10 mouse cellular contexts compared by ENCODE assay signal in the genomic region with DNA sequence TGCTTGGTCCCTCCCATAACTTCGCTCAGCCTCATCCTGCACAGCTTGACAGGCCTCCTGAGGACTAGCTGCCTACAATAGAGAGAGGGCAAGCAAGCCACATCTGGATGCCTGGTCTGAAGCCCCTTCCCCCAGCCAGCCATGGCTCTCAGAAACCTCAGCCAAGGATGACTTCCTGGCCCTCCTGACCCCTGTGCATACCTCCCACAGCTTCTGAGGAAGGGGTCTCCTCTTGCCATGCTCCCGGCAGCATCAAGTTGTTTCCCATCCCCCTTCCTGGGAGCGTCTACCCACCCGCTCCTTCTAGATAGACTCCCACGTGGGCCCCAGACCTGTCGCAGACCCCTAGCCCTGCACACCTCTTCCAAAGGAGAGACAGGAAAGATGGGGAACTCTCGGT. TPM values are rescaled to one million over a fixed set of nuclear protein-coding genes. Genes with fewer than 3 reads are reported as not detected.
A peak's percentile ranks its signal among the peaks of the same experiment; 100 is the strongest.
DNase-seq lines count a peak whose midpoint lies in the region; ATAC-seq and TF ChIP-seq lines count a peak whose summit lies in the region.
"Had no signal": no experiment of that assay in that cellular context is flagged by ENCODE, and none has a peak within 500 bp of the region (broad histone marks: within the 10 kb centered on the region; RNA-seq: fewer than 3 reads in every experiment).

No protein-coding gene starts in this region.

- no peak for TF ChIP-seq POLR2A in lung, adult 2 months (IDR thresholded peaks at IDR 0.05; ENCODE audit: borderline replicate concordance, extremely low read depth, low read depth, low read length)
- no peak for TF ChIP-seq POLR2A in small intestine, adult 2 months (IDR thresholded peaks at IDR 0.05; ENCODE audit: low read depth, low read length)

- peak overlapping the region; percentile 38 for H3K4me3 ChIP-seq in heart, embryonic 10.5 days
- peak overlapping the region; percentile 9; the same call in 1 of the 2 replicates for H3K4me3 ChIP-seq in lung, postnatal 0 days (ENCODE audit: low read depth, low read length)
- no peak overlapping the region for H3K4me3 ChIP-seq in lung, adult 2 months (replicated peaks; ENCODE audit: extremely low read depth, low read depth, low read length)
- peak overlapping the region; percentile 38 for H3K4me3 ChIP-seq in intestine, embryonic 16.5 days (ENCODE audit: low read length)
- H3K4me3 ChIP-seq in small intestine, adult 2 months (ENCODE audit: low read depth, low read length): peak overlapping the region; percentile 40; the same call in 1 of the 2 replicates

- TF ChIP-seq CTCF in lung, postnatal 0 days (IDR thresholded peaks at IDR 0.05): no peak
- TF ChIP-seq CTCF in lung, adult 2 months (IDR thresholded peaks at IDR 0.05; ENCODE audit: insufficient read depth, low read length): no peak
- TF ChIP-seq CTCF in small intestine, adult 2 months (IDR thresholded peaks at IDR 0.05; ENCODE audit: extremely low read depth, insufficient read length, insufficient replicate concordance, low read depth, low read length): no peak

- peaks cover 51% of the 10 kb centered on the region for H3K27me3 ChIP-seq in heart, embryonic 10.5 days (ENCODE audit: insufficient read depth, poor library complexity, severe bottlenecking)
- no peaks in the 10 kb centered on the region for H3K27me3 ChIP-seq in lung, postnatal 0 days (replicated peaks; ENCODE audit: insufficient read depth, low read length)
- H3K27me3 ChIP-seq in intestine, embryonic 16.5 days (replicated peaks; ENCODE audit: control insufficient read depth, insufficient read depth, low read length): peaks cover 2% of the 10 kb centered on the region; the same call in 1 of the 2 replicates
- no peaks in the 10 kb centered on the region for H3K27me3 ChIP-seq in small intestine, adult 2 months (ENCODE audit: control insufficient read depth, insufficient read depth, low read length)

- no peaks in the 10 kb centered on the region for H3K9me3 ChIP-seq in heart, embryonic 10.5 days
- no peaks in the 10 kb centered on the region for H3K9me3 ChIP-seq in lung, postnatal 0 days (ENCODE audit: low read length)
- no peaks in the 10 kb centered on the region for H3K9me3 ChIP-seq in intestine, embryonic 16.5 days (ENCODE audit: control insufficient read depth, low read length)

- intact Hi-C loops in heart, postnatal 36 days (cut with DNase I): no loop called here

- no peak overlapping the region for H3K9ac ChIP-seq in lung, postnatal 0 days (replicated peaks; ENCODE audit: low read depth)
- peak overlapping the region; percentile 52 for H3K9ac ChIP-seq in intestine, embryonic 16.5 days (ENCODE audit: low read depth, low read length)

- no peak for TF ChIP-seq EP300 in lung, postnatal 0 days (IDR thresholded peaks at IDR 0.05)

- WGBS in heart, embryonic 10.5 days: 37% methylated on average over 7 of the region's 7 CpGs
- WGBS in lung, postnatal 0 days: 34% methylated on average over 7 of the region's 7 CpGs
- 75% methylated on average over 7 of the region's 7 CpGs for WGBS in lung, adult 2 months
- 40% methylated on average over 7 of the region's 7 CpGs for WGBS in intestine, embryonic 16.5 days
- 78% methylated on average over 7 of the region's 7 CpGs for WGBS in small intestine, adult 2 months

- H3K4me1 ChIP-seq in heart, embryonic 10.5 days: peaks cover 53% of the 10 kb centered on the region
- peaks cover 11% of the 10 kb centered on the region for H3K4me1 ChIP-seq in lung, postnatal 0 days (ENCODE audit: insufficient read depth, low read depth, low read length)
- H3K4me1 ChIP-seq in lung, adult 2 months (ENCODE audit: control insufficient read depth, insufficient read depth, low read length): peaks cover 9% of the 10 kb centered on the region
- peaks cover 21% of the 10 kb centered on the region for H3K4me1 ChIP-seq in intestine, embryonic 16.5 days (ENCODE audit: control insufficient read depth, insufficient read depth, low read length)
- no peaks in the 10 kb centered on the region for H3K4me1 ChIP-seq in small intestine, adult 2 months (ENCODE audit: control insufficient read depth, insufficient read depth, insufficient read length, low read length)

- no peak for DNase-seq in heart, embryonic 10.5 days (ENCODE audit: low spot score)
- no peak for DNase-seq in heart, postnatal 36 days
- DNase-seq in lung, postnatal 0 days (ENCODE audit: low spot score): no peak
- DNase-seq in lung, adult 2 months: no peak
- no peak for DNase-seq in urinary bladder, postnatal 10 days (ENCODE audit: low spot score)
- no peak for DNase-seq in c-Kit-positive CD71-positive TER-119-positive erythroid progenitor cells, embryonic 14.5 days (ENCODE audit: low spot score)
- DNase-seq: kidney, adult 8-10 months; lung, postnatal 10 days had no signal

- no peak for ATAC-seq in lung, postnatal 0 days
- no peak for ATAC-seq in intestine, embryonic 16.5 days

- H3K27ac ChIP-seq in heart, embryonic 10.5 days: peak overlapping the region; percentile 81
- no peak overlapping the region for H3K27ac ChIP-seq in lung, postnatal 0 days (ENCODE audit: low read length)
- no peak overlapping the region; the same call in 1 of the 2 replicates for H3K27ac ChIP-seq in intestine, embryonic 16.5 days (ENCODE audit: low read length)
- no peak overlapping the region for H3K27ac ChIP-seq in small intestine, adult 2 months (ENCODE audit: insufficient read depth, low read depth, low read length)

- H3K4me2 ChIP-seq in lung, postnatal 0 days (replicated peaks; ENCODE audit: low read depth, low read length): peak overlapping the region; percentile 15
- peak overlapping the region; percentile 48 for H3K4me2 ChIP-seq in intestine, embryonic 16.5 days (ENCODE audit: low read depth, low read length)

- H3K36me3 ChIP-seq in heart, embryonic 10.5 days: no peaks in the 10 kb centered on the region
- no peaks in the 10 kb centered on the region for H3K36me3 ChIP-seq in lung, postnatal 0 days (ENCODE audit: insufficient read depth, low read length)
- no peaks in the 10 kb centered on the region for H3K36me3 ChIP-seq in intestine, embryonic 16.5 days (ENCODE audit: control insufficient read depth, insufficient read depth, low read length)
- no peaks in the 10 kb centered on the region for H3K36me3 ChIP-seq in small intestine, adult 2 months (ENCODE audit: control insufficient read depth, insufficient read depth, low read length)

RNA-seq across cellular contexts. Expression of a gene that starts 33.9 kb away (rescaled TPM):
- polyA plus RNA-seq in heart, embryonic 10.5 days (2016; fragmentation: Nextera tagmentation; extraction: Ambion mirVana): 49.8 and 75.4 TPM in 2 replicates
- 100 to 1,000 TPM; 672 to 786 TPM for total RNA-seq in heart, postnatal 36 days (2021)
- polyA plus RNA-seq in lung, postnatal 0 days (2015; fragmentation: Nextera tagmentation; extraction: Ambion mirVana): 184 and 185 TPM in 2 replicates
- polyA plus RNA-seq in lung, adult 2 months (2012; rRNA removed): 781 and 1,078 TPM in 2 replicates
- 20.2 and 23.4 TPM in 2 replicates for polyA plus RNA-seq in intestine, embryonic 16.5 days (2015; fragmentation: Nextera tagmentation; extraction: Ambion mirVana)
- polyA plus RNA-seq in small intestine, adult 2 months (2012; rRNA removed): 79.6 and 87.0 TPM in 2 replicates

RNA-seq across cellular contexts. Expression of a gene that starts 35.0 kb away (rescaled TPM):
- 0.16 and 0.23 TPM in 2 replicates for polyA plus RNA-seq in heart, embryonic 10.5 days (2016; fragmentation: Nextera tagmentation; extraction: Ambion mirVana)
- 1 to 10 TPM in 1 of 2 experiments, under 1 TPM in 1; 0.69 to 1.2 TPM for total RNA-seq in heart, postnatal 36 days (2021)
- 0.42 and 0.43 TPM in 2 replicates for polyA plus RNA-seq in lung, postnatal 0 days (2015; fragmentation: Nextera tagmentation; extraction: Ambion mirVana)
- polyA plus RNA-seq in lung, adult 2 months (2012; rRNA removed): 1.4 and 1.6 TPM in 2 replicates
- 0.12 and 0.31 TPM in 2 replicates for polyA plus RNA-seq in intestine, embryonic 16.5 days (2015; fragmentation: Nextera tagmentation; extraction: Ambion mirVana)
- polyA plus RNA-seq in small intestine, adult 2 months (2012; rRNA removed): 0.11 TPM in 1 of 2 replicates, not detected in the other
